Mouse (Mus musculus) G1E-ER4 (cell line): ENCODE measurements around the gene Mrpl23. TPM values are rescaled to one million over a fixed set of nuclear protein-coding genes. Genes with fewer than 3 reads are reported as not detected.

ENCODE experiments used
- GATA1 ChIP-seq: IDR thresholded peaks from one replicate; pipeline ENCODE4 v1.8.0; 2012; ENCODE audit warnings: low read length, inconsistent platforms
- polyA plus RNA-seq: library from polyadenylated mRNA; stranded (reverse); fragments of >175 nt; gene quantifications from 2 replicates; pipeline ENCODE4 v1.2.3, GENCODE M21; 2012

The Mrpl23 gene
- polyA plus RNA-seq, 1 experiment, result 11.7 TPM

DNA sequence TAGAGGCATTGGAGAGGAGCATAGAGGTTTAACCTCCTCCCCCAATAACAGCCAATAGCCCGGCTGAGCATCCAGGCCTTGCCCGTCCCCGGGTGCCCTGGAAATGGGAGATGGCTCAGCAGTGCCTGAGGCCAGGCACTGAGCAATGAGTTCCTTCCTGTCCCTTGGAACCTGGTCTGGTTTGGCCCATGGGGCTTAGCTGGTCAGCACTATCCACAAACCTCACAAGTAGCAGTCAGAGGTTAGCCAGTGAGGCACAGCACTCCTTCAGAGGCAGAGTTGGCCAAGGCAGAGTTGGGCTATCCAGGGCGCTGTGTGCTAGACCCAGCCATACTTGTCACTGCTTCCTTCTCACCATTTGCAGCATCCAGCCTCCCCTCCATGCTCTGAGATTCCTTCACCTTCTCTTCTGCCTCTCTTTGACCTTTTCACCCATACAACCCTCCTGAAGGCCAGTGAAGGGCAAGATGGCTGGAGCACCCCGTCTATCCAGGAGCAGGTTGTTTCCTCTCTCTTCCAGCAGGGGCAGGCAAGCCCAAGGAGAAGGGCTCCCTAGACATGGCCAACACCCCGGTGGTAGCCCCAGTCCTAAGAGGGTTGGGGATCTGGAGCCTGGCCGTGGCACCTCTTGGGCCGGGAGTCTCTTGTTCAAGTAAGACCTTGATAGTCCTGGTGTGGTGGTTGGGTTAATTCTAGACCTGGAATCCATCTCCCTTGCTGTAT lies 23.0 kb downstream of the Mrpl23 start:
- TF ChIP-seq GATA1, result no peak

DNA sequence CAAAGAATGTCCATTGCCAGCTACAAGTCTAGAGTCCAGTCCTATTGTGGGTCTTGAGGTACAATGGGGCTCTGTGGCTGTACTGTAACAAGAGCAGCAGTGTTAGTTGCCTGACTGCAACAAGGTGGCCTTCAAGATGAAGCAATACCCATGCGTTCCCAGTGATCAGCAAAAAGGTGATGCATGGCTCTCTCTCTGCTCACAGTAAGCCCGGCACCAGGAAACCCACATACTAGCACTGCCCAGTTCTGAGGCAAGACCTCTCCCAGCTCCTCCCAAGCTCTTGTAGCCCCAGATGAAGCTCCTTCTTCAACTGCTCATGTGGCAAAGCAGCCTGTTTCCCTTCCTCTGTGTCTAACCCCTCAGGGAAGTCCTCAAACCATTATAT lies 23.6 kb downstream of the Mrpl23 start:
- TF ChIP-seq GATA1, result no peak

DNA sequence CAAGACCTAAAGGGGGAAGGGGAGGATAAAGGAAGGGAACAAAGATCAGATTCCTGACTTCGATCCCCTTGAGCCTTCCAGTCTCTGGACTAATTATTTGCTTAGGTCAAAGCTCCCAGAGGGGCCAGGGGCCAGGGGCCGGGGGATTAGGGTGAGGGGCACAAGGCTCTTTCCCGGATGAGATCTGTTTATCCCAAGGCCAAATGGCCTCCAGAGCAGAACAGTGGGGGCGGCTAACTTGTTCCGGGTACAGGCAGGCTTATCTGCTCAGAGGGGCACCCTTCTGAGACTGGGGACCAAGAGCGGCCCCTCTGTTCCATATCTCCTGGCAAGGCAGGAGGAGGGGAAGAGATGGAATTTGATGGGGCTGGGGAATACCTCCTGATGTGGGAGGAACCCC lies 25.2 kb downstream of the Mrpl23 start:
- TF ChIP-seq GATA1, result no peak

DNA sequence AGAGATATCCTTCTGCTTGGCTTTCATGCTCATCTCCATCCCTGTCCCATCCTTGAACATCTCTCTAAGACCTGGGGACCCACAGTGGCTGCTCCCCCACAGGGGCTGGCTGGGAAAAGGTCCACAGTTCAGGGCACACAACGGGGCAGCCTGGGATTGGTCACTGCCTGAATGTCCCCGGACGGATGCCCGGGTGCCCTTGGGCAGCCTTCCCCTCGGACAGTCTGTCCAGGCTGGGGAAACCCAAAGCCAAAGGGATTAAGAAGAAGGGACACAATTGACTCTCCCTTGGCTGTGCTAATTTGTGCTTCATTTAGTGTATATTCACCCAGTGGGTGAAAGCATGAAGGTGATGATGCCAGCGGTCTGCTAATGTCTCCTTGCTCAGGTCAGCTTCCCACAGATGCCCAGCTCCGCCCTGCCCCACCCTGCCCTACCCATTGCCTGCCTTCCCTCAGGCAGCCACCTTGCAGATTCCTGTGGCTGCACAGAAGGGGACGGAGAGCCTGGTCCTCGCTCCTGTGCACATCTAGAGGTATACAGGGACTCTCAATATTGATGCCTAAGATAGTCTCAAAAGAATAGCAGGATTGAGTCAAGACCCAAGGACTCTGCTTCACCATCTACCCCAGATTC lies 26.1 kb downstream of the Mrpl23 start:
- no peak for TF ChIP-seq GATA1

DNA sequence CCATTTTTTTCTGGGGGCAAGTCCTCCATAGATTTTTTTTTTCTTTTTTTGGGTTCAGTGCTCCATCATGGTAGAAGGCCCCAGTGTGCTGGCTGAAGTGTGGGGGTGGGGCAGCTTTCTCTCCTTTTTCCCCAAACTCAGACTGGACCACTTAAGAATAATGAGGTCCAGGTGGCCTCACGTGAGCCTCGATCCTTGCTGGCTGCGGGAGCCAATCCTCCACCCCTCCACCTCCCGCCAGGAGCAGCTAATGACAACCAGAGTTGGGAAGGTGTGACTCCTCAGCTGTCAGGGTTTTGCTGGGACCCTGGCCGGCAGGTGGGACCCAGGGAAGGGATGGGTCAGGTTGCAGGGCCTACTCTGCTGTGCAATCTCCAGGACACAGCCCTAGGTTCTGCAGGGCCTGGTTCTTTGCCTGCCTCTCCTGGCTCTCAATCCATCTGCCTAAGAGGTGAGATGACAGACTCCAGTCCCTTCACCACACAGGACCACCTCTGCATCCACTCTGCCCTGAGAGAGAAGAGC lies 27.2 kb downstream of the Mrpl23 start:
- TF ChIP-seq GATA1, result no peak

DNA sequence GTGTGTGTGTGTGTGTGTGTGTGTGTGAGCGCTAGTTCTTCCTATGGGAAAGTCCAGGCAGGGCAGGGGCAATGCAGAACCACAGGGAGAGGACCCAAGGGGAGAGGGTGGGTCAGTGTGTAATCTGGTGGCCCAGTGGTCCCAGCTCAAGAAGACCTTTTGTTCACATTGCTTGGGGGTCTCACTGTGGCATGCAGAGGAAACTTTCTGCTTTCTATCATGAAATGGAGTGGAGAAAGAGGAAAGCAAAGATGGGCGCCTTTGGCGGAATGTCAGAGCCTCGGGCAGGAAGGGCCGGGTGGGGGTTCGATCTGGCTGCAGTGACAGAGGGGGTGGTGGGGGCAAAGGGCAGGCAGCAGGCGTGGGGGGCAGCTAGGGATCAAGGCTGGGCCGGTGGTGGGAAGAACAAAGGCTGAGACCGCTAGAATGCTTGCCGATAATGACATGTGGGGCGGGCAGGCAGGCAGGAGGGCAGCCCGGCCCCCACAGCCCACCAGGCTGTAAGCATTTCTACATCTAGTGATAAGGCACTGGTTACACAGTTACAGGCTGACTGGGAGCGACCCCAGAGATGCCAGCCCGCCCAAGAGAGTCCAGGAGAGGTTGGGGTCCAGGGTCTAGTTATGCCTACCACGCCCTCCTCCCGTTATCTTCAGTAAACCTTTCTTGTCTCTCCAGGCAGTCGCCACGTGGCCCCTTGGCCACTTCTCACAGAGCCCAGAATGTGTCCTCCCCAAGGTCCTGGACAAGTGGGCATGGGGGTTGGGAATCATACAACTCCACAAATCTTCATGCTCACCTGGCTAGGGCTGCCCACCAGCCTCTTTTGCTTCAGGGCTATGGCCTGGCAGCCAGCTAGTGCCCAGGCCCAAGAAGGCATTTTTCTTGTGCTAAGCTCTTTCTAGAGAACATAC lies 28.7 kb downstream of the Mrpl23 start:
- no peak for TF ChIP-seq GATA1

DNA sequence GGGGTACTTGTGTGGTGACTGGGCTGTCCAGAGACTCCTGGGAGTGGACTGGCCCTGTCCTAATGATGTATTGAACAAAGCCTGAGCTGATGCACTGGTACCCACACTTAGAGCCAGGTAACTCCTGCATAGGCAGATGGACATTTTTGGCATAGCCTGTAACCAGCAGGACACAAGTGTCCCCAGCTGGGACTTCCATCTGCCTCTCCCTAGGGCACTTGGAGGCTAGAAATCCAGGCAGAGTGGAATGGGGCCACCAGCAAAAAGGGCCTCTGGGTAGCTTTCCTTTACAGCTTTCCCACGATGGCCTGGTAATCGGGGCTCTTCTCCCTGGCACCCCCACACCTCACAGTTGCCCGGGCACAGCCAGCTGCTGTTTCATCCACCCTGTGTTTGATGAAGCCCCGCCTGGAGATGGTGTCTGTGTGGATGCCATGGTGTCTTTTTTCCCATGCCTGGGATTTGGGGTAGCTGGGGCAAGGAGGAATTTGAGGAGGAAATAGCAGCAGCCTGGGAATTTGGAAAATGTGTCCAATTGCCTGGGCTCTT lies 29.4 kb downstream of the Mrpl23 start:
- TF ChIP-seq GATA1, result no peak

DNA sequence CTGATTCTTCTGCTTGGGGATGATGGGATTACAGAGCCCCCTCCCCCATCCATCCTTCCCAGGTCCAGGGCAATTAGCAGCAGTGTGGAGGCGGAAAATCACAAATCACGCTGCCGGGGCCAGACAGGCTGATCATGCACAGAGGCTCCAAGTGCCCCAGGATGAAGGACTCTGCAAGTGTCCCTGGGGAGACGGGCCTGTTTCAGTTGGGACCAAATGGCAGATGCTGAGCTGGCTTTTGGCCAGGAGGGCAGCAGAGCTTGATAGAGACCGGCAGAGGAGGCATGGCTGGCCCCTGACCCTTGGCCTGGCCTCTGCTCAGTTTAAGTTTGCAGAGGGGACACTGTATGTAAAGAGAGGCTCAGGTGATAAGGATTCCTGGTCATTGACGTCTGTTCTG lies 30.7 kb downstream of the Mrpl23 start:
- no peak for TF ChIP-seq GATA1

DNA sequence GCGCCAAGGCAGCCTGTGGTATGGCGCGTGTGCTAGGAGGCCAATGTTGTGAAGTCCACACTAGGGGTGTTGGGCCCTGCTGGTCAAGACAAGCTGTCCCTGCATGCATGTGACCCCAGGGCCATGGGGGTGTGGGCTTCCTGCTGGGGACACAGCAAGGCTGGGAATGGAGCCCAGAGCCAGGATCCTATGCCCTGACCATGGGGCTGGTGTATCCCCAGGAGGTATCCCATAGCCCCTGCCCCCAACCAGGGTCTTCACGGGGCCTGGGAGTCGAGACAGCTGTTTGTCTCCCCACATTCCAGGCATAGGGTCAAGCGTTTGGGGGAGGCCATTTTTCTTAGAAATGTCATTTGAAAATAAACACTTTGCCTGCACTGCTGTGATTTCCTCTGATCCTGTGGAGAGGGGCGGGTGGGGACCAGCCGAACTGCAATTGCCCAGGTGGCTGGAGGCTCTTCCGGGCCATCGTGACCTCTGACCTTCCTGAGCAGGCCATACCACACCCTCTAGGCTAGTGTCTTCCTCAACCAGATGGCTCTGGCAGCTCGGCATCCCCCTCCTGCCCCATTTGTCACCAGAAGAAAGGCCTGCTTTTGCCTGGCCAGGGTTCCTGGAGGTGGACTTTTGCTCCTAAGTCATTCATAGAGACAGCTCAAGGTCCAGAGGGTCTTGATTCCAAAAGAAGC lies 32.6 kb downstream of the Mrpl23 start:
- TF ChIP-seq GATA1, result no peak

DNA sequence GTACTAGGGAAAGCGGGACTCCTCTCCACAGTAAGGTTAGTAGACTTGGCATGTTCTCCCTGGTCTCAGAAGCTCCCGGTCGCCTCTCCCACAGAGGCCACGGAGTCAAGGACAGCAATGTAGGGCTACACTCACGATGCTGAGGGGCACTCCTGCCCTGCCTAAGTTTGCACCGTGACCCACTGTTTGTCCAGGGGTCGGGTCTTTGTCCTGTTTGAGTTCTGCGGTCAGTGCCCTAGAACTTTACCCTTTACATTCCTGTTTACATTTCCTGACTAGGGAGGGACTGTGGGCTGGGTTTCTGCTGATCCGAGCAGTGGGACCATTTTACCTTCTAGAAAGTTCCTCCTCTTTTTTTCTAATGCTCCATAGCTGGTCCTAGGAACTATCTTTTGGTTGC lies 34.0 kb downstream of the Mrpl23 start:
- TF ChIP-seq GATA1, result no peak

DNA sequence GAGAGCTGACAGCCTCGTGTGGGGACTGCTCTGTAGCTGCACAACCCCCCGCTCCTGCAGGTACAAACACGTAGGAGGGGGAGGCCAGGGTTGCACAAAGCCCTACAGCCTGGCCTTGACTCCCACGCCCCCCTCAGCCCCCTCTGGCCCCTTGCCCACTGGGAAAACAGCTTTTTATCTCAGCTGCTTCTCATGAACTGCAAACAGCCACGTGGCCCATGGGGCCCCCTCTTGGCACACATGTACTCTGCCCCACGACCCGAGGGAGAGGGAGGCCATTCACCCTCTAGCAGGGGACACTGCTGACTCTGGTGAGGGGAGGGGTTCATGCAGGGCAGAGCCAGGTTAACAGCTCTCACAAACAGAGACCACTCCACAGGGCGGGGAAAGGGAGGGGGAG lies 36.5 kb downstream of the Mrpl23 start:
- no peak for TF ChIP-seq GATA1

DNA sequence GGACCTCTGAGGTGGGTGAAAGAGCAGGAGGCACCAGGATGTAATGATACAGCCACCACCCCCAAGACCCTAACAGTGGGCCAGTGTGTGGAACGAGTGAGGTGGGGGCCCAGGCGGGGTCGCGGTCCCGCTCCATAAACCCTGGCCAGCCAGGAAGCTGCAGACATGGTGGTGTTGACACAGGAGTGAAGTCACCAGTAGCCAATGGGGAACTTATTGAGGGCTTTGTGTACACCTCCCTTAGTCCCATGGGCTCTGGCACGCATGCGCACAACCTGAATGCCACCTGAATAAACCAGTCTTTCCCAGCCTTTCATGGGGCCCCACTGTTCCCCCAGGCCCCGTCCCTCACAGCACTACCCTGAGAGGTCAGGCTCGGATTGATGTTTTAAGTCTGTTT lies 38.1 kb downstream of the Mrpl23 start:
- no peak for TF ChIP-seq GATA1

DNA sequence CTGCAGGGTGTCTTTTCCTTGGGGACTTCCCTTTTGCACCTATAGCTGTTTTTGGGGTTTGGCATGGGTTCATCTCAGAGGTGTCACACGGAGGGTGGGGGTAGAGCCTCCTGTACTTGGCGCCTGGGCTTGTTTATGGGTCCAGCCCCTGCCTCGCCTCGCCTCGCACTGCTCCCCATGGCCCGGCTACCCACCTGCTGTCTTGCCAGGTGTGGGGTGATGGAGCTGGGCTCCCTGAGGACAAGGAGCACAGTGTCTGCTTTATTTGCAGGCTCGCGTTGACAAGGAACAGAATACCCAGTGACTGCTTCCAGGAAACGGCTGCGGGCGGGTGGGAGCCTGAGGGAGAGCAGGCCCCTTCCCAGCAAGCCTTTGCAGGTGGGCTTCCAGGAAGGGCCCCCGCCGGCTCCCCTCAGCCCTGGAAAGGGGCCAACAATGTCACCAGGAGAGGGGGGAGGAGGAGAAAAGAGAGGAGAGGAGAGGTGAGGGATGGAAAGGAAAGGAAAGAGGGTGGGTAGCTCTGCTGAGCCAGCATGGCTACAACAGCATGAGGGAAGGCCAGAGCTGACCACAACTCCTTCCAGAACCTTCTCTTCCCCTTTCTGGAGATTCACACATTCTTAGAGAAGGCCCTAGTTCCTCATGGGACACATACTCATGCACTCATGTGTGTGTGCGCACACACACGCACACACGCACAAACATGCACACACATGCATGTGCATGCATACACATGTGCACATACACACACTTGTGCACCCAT lies 39.2 kb downstream of the Mrpl23 start:
- no peak for TF ChIP-seq GATA1

DNA sequence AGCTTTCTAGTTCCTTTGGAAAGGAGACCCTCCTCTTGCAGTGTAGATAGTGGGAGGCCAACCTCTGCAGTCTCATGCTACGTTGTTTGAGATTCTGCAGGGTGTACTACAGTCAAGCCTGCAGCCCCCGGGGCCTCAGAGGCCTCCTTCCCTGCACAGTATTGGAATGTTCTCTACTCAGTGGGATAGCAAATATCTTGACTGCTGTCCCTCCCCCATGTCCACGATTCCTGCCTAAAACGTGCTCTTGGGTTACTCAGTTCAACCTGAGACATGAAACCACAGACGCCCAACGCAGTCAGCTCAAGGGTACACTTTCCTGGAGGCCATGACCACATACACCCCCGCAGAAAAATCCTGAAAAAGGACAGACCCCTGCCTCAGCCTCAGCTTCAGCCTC lies 39.9 kb downstream of the Mrpl23 start:
- TF ChIP-seq GATA1, result no peak
